Mouse (Mus musculus): ENCODE measurements around the gene Clec3b. TPM values are rescaled to one million over a fixed set of nuclear protein-coding genes. Genes with fewer than 3 reads are reported as not detected.
A peak's percentile ranks its signal among the peaks of the same experiment; 100 is the strongest.

The Clec3b gene
- total RNA-seq, 2 experiments from 2014 or later, result 4.1 to 6.7 TPM

DNA sequence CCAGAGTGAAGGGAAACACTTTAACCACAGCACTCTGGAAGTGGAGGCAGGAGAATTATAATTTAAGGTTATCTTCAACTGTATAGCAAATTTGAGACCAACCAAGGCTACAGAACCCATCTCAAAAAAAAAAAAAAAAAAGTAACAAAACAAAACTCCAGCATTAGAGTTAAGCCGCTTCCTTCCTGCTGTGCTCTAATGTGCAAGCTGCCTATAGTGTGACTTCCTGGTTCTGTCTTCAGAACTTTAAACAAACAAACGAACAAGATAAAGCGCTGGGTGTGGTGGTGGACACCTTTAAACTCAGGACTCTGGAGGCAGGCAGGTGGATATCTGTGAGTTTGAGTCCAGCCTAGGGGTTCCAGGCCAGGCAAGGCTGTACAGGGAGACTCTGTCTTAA lies 1.3 kb downstream of the Clec3b start:
- DNase-seq (ENCODE audit: low spot score in 2 of 2), result no peak

DNA sequence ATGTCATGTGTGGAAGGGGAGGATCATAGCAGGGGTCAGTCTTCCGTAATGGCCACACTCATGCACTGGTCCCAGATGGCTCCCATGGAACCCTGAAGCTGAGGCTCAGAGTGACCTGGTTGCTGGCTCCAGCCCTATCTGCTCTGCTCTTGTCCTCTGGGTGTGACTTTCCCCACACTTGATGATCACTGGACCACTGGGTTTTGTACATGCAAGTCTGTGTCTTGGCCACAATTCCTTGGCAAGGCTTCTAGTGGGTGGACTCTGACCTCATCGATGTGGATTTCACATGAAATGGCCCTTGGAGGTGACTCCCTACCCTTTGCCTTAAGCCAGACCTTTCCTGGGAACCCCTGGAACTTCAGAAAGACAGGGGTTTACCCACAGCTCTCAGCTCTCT lies 2.4 kb downstream of the Clec3b start:
- DNase-seq (ENCODE audit: low spot score in 2 of 2), result no peak

DNA sequence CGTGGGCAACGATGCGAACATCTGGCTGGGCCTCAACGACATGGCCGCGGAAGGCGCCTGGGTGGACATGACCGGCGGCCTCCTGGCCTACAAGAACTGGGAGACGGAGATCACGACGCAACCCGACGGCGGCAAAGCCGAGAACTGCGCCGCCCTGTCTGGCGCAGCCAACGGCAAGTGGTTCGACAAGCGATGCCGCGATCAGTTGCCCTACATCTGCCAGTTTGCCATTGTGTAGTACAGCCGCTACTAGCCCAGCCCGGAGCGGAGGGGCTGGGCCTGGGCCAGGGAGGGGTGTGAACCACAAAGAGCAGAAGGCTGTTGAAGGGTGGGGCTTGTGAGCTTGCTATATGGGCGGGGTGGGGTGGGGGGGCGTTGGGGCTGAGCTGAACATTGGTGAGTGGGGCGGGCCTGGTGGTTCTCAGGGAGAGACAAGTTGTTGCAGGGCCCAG lies 6.2 kb downstream of the Clec3b start:
- peak; percentile 50 to 57 for DNase-seq (ENCODE audit: low spot score in 2 of 2)

DNA sequence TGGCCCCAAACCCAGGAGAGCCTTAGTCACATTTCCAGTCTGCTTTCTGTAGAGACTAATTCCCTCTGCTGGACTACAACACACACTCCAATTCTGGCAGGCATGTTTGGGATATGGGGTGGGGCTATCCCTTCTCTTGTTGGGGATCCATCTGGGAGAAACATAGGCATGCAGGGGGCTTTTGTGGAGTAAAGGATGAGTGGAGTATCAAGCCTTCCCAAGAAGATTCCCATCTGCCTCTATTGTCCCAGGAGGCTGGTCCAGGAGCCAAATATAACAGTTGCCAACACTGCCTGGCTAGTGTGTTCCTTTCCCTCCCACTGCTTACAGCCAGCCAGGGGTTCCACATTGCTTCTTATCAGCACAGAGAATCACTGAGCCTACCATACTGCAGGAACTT lies 7.0 kb downstream of the Clec3b start:
- DNase-seq (ENCODE audit: low spot score in 2 of 2), result peak; percentile 17 to 38

DNA sequence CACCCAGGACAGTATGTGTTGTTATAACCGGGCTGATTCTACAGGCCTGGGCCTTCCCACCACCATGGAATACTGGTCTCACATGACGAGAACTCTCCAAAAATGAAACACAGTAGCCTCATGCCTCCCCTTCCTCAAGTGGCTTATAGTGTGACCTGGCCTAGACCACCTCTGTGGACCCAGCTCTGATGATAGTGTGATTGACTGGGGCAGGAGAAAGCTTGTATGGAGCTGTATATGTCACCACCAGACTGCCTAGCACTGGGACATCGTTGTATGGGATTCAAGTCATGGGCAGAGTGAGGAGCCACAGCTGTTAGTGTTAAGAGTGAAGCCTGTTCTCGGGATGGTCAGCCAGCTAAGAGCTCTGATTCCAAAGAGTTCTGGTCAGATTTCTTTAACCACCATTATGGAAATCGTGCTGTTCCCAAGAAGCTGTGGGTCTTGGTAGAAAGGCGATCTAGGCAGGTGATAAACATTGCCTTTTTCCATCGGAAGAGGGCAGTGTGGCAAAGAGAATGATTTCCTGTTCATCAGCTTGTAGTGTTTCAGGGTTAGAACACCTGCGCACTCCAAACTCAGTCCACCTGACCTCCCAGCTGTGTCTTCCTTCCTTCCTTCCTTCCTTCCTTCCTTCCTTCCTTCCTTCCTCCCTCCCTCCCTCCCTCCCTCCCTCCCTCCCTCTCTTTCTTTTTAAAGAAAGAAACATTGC lies 7.5 kb downstream of the Clec3b start:
- DNase-seq (ENCODE audit: low spot score in 2 of 2), result no peak

DNA sequence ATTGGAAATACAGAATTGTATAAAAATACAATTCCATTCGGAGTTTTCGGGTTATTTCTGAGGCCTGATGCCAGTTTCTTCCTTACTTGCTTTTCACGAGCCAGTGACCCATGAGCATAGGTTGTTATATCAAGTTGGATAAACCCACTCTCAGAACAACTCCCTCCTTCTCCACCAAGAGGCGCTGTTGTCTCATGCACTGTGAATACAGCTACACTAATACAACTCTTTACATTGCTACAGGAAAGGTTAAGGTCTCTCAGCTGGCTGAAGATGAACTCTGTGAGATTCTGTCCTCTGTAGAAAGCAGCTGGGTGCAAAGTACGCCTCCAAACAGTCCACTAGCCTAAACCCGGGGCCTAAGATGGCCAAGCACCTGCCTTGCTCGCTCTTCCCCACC lies 8.6 kb downstream of the Clec3b start:
- peak; percentile 64 to 74 for DNase-seq (ENCODE audit: low spot score in 2 of 2)

DNA sequence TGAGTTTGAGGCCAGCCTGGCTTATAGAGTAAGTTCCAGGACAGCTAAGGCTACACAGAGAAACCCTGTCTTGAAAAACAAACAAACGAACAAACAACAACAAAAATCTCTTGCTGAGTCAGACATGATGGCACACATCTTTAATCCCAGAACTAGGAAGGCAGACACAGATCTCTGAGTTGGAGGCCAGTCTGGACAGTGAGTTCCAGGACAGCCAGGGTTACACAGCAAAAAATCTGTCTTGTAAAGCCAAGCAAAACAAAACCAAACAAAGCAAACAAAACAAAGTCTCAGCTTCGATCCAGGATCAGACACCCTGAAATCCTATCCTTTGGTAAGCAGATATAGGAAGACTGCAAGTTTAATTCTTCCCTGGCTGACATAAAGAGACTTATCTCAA lies 11.0 kb downstream of the Clec3b start:
- no peak for DNase-seq (ENCODE audit: low spot score in 2 of 2)

DNA sequence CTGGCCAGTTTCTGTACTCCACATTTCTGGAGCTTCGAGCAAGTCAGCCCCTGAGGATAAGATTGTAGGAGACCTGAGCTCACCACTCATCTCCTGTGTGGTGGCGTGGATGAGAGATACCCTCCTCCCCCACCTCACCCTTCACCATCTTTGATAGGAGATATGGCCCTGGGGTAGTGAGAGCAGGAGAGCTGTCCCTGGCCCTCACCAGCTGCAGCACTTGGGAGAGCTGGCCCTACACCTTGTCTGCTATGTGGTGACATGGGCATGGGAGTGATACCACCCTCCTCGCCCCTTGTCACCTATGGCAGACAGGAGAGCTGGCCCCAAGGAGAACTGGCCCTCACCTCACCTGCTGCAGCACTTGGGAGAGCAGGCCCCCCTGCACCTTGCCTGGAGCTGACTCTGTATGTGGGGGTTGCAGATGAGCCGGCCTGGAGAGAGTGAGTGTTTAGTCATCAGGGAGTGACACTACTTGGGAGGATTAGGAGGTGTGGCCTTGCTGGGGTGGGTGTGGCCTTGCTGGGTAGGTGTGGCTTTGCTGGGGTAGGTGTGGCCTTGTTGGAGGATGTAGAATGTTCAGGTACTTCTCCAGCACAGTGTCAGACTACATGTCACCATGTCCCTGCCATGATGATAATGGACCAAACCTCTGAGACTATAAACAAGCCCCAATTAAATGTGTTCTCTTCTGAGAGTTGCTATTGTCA lies 12.4 kb downstream of the Clec3b start:
- no peak for DNase-seq (ENCODE audit: low spot score in 2 of 2)

DNA sequence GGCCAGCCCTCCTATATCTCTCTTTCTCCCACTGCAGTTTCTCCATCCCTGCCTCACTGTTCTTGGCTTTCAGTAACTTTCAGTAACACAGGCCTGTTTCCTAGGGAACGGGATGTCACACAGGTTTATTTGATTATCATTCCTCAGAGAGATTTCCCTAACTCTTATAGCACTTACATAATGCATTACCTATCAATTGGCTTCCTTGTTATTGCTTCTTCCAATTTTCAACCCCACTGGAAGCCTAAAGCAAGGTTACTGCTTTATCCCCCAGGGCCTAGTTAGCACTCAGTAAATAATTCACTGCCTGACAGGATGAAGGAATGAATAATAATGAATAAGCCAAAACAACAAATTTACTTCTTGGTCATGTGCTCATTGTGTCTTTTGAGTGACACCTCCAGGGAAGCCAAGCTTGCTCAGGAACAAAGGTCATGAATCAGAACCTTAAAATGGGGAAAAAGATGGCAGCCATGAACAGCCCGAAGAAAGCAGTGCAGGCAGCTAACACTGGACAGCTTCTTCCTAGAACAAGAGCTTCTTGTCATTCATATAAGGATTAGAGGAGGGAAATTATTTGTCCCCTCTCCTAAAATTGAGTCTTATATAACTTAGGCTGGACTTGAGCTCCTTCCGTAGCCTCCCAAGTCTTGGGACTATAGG lies 15.2 kb downstream of the Clec3b start:
- no peak for DNase-seq (ENCODE audit: low spot score in 2 of 2)

DNA sequence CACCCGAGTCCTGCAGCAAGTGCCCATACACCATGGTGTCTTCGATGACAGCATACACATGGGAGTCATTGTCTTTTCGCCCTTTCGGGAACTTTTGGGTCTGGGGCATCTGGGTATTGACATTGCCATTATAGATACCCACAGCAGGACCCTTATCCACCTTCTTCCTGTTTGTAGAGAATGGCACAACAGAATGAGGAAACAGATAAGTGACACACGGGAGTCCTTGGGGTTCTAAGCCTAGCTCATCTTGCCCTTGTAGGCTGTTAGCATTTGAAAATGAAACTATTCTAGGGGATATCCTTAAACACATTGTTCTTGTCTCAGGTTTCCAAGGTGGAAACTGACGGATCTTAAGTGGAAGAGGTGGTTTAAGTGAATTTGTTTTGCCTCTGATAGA lies 23.0 kb downstream of the Clec3b start:
- no peak for DNase-seq (ENCODE audit: low spot score in 2 of 2)

DNA sequence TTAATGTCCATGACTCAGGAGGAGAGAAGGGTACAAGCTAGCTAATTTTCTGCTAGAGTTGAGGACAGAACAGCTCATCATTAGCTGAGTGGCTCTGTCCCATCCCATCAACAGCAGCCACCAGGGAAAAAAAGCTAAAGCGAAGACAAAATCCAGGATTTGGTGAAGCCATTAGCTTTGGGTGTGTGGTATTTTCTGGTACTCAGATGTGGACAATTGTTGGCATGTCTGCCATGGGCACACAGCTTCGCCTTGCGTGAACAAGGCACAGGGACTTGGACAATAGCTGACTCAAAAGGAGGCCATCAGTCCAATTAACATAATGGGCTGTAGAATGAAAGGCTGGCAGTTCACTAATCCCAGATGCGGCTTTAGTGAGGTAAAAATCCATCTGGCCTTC lies 23.6 kb downstream of the Clec3b start:
- no peak for DNase-seq (ENCODE audit: low spot score in 2 of 2)

DNA sequence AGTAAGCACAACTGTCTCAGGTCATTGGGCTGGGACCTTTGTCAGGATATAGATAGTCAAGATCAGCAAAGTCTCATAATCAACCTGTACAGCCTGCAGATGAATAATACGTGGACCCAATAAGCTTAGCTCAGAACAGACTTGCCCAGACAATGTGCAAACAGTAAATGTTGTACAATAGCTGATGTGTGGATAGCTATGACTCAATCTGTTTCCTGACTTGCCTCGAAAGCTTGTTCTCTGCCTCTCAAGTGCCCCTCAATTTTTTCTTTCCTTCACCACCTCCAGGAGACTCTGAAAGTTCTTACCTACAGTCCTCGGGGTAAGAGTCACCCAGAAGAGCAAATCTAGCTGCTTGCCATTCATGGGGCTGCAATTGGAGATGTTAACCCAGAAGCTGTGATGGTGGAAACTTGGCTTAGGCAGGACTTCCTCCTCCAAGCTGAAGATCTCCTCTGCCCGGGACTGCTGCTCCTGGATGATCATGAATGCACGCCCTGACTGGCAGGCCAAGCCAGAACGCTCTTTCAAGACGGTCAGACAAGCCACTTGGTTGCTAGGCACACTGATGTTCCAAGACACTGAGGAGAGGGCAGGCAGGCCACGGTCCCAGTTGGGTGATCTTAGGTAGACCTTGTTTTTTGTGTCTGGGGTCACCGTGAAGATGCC lies 26.8 kb downstream of the Clec3b start:
- no peak for DNase-seq (ENCODE audit: low spot score in 2 of 2)

DNA sequence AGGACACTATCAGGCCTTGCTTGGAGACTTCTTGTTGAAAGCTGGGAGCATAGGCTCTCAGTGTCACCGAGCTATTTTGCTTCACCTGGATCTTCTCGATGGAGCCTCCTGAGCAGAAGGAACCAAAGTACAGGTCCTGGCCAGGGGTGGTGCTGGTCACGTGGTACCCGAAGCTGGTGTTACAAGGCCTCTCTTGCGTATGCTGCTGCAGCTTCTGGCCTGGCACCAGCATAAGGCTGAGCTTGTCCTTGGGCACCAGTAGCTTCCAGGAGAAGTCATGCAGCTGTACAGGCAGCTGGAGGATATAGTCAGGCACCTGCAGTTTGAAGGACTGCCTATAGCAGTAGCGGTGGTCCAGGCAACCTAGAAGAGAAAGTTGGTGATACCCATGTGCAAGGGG lies 29.3 kb downstream of the Clec3b start:
- DNase-seq (ENCODE audit: low spot score in 2 of 2), result no peak

DNA sequence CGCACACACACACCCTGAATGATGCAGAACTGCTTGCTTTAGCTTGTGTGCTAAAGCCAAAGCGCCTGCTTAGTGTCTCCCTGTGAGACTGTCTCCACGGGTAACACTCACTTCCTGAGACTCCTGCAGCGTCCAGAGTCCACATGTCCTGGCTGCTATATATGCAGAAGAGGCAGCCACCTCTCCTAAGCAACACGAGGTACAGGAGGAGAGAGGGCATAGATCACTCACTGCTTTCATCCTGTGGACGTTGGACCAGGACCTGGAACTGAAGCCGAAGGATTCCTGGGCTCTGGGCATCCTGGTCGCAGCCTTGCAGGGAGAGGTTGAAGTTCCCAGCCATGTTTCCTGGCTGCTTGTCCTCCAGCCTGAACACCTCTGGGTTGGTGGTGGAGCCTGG lies 32.5 kb downstream of the Clec3b start:
- no peak for DNase-seq (ENCODE audit: low spot score in 2 of 2)

DNA sequence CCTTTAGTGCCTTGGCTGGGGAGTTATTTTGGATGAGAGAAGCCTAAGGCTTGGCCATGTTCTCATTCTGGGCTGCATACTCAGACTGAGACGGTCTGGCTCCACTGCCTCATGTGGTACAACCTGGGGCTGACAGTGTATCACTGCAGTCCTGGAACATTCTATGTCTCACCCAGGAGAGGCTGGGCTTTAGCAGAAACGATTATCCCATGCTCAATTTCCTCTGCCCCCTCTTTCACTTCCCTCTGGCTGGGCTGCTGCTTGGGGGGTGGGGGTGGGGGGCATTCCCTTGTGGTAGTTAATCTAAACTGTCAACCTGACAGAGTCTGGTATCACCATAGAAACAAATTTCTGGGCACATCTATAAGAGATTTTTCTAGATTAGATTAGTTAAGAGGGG lies 34.8 kb downstream of the Clec3b start:
- no peak for DNase-seq (ENCODE audit: low spot score in 2 of 2)

DNA sequence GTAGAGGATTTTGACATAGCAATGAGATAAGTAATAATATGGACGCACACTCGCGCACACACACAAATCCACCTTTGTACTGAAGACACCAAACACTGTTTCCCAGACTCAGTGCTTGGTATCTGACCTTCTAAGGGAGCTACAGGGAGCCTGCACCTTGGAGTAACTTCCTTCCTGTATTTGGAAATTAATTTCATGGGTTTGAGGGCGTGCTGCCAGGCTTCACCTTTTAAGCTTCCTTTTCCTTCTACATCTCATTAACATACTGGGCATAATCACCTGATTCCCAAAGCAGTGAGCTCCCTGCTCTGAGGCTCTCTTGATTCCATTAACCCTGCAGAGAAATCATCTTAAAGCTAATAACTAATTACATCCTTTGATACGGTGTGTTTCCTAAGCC lies 35.4 kb downstream of the Clec3b start:
- DNase-seq (ENCODE audit: low spot score in 2 of 2), result no peak

DNA sequence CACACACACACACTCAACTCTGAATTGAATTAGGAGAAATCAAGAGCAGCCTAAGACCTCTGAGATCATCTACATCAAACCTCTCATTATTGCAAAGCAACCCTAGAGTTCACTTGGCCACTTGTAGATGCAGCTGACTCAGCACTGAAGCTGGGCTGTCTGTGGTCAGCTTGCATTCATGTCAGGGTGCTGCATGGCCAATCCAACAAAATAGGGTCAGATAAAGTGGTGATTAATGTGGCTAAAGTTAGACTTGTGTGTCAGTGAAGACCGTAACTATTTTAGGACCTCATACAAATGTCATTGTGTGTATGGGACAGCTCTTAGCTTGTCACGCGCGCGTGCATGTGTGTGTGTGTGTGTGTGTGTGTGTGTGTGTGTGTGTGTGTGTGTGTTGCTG lies 36.8 kb downstream of the Clec3b start:
- no peak for DNase-seq (ENCODE audit: low spot score in 2 of 2)

DNA sequence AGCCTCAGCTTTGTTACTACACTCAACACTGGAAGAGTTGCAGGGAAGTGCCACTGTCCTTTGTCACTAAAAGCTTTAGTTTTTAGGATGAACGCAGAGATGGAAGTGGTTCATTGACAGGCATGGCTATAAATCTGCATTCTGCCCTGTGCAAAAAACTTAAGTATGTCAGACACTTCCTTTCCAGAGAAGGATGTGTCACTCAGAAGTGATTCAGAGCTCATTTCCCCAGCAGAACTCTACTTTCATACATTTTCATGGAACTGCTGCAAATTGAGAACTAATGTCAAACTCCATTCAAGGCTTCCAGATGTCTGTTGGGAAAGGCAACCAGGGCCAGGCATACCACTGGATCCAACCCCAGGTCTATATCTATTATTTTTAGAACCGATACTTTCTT lies 37.5 kb downstream of the Clec3b start:
- DNase-seq (ENCODE audit: low spot score in 2 of 2), result no peak

DNA sequence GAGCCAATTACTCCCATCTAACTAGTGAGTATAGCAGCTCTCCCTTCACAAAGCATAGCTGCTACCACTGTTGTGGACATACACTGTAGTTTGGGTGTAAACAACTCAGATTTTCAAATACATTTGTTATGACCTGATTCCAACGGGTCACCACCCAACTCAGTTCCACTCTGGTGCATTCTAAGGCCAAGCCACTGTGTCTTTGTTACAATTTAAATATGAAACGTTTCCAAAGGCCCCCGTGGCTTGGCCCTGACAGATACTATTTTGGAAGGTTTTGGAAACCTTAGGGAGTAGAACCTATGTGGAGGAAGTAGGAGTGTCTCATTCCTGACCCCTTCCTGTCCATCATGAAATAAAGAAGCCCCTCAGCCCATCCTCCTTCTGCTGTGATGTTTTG lies 49.4 kb downstream of the Clec3b start:
- no peak for DNase-seq (ENCODE audit: low spot score in 2 of 2)

DNA sequence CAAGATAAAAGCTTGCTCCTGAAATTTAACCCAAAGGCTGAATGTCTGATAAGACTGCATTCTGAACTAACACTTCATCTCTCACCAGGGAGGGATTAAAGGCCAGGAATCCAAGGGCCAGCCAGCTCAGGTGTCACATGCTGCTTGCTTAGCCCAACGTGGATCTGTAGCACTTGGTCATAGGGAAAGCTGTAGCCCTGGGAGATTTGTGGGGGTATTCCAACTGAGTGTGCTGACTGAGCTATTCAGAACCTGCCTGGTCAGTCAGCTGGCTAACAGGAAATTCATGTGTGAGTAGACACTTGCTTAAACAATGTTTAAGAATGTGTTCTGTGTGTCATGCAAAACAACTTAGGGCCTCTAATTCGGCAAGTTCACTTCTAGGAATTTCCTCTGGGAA lies 55.8 kb downstream of the Clec3b start:
- DNase-seq (ENCODE audit: low spot score in 2 of 2), result no peak

DNA sequence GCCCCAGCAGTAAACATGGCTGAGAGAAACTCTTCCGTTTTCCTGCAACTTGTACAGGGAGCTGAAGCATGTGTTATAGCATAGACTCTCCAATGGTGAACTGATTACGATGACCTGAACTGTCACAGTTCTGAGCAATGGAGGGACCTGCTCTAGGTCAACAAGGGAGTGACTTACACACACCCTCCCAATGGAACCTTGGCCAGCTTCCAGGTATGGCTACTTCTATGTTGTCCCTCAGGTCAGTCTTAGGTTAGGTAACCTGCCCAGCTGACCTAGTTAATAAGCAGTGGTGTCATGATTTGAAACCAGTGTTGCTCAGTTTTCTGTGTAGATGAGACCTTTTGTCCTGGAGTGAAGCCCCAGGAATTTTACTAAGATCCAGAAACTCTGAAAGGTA lies 56.2 kb downstream of the Clec3b start:
- DNase-seq (ENCODE audit: low spot score in 2 of 2), result no peak
